Mouse (Mus musculus) stomach, postnatal 0 days (tissue): ENCODE results near the gene Pced1b.

ENCODE experiments used
- CTCF ChIP-seq: IDR thresholded peaks from 2 replicates; pipeline ENCODE4 v1.5.1; 2016; ENCODE audit warnings: antibody characterized with exemption, low read depth, mild to moderate bottlenecking, moderate library complexity
- EP300 ChIP-seq: optimal IDR thresholded peaks from 2 replicates; pipeline ENCODE3; 2016; ENCODE audit warnings: antibody characterized with exemption

DNA sequence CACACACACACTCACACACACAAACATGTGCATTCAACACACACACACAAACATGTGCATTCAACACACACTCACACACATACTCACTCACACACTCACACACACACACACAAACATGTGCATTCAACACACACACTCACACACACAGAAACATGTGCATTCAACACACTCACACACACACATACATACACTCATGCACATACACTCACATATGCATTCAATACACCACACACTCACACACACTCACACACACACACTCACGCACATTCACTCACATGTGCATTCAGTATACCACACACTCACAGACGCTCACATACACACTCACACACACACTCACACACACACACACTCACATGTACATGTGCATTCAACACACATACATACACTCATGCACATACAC is 62.6 kb downstream of the Pced1b start:
- TF ChIP-seq EP300 (no peak), CTCF (no peak)
